Mouse (Mus musculus): ENCODE measurements around the gene Mettl1.
"Not testable (repeated sequence)": the region's sequence is repeated elsewhere in the genome, so short reads cannot be mapped to it uniquely, and the experiment has no call there.

Mettl1 gene

DNA sequence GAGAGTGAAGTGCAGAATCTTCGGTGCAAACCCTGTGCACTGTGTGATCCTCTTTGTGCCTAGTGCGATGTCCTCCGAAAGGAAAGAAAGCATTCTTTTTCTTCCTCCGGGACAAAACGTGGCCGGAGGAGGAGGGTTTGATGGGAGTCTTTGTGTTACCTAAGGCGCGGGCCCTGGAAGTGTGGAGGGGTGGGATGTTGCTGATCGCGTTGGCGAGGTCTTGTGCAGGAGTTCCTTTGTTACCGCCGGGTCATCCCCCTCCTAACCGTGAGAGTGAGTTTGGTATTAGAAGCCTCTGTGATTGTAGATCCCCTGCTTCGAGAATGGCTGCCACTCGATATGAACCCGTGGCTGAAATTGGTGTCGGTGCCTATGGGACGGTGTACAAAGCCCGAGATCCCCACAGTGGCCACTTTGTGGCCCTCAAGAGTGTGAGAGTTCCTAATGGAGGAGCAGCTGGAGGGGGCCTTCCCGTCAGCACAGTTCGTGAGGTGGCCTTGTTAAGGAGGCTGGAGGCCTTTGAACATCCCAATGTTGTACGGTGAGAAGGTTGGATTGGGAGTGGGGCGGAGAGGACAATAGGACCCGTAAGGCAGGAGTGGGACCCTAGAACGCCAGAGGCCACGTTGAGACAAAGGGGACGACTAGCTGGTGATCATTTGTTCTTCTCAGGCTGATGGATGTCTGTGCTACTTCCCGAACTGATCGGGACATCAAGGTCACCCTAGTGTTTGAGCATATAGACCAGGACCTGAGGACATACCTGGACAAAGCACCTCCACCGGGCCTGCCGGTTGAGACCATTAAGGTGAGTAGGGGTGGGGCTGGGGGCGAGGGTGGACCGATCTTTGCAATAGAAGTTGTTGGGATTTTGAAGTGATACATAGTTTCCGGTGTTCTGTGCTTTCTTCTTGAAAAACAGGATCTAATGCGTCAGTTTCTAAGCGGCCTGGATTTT is 23.0 kb downstream of the Mettl1 start:
- in situ Hi-C loops (cut with MboI; ENCODE audit: unreplicated experiment in 2 of 2) = no loop called here

DNA sequence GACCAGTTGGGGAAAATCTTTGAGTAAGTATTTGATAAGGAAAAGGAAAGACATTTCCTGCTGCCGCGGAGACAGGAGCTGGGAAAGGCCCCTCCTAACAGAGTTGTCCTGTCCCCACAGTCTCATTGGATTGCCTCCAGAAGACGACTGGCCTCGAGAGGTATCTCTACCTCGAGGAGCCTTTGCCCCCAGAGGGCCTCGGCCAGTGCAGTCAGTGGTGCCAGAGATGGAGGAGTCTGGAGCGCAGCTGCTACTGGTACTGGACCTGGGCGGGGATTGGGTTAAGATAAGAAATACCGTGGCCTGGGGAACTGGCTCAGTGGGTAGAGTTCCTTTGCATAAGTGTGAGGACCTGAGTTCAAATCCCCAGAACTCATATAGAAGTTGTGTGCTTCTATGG is 24.8 kb downstream of the Mettl1 start:
- in situ Hi-C loops (cut with MboI; ENCODE audit: unreplicated experiment in 2 of 2) = no loop called here

DNA sequence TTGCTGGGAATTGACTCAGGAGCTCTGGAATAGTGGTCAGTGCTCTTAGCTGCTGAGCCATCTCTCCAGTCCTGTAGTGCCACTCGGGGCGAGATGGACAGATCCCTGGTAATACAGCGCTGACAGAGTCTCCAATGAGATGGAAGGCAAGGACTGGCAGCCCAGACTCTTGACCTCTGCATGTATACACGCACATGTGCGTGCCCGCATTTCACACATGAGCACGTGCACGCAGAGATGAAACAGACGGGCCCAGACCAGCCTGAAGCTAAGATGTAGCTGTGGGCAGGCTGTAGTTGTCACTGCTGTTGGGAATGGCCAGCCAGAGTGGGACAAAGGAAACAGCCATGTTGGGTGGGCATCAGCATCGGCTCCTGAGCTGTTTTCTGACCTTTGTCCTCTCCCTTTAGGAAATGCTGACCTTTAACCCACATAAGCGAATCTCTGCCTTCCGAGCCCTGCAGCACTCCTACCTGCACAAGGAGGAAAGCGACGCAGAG is 25.4 kb downstream of the Mettl1 start:
- in situ Hi-C loops (cut with MboI; ENCODE audit: unreplicated experiment in 2 of 2) = no loop called here

DNA sequence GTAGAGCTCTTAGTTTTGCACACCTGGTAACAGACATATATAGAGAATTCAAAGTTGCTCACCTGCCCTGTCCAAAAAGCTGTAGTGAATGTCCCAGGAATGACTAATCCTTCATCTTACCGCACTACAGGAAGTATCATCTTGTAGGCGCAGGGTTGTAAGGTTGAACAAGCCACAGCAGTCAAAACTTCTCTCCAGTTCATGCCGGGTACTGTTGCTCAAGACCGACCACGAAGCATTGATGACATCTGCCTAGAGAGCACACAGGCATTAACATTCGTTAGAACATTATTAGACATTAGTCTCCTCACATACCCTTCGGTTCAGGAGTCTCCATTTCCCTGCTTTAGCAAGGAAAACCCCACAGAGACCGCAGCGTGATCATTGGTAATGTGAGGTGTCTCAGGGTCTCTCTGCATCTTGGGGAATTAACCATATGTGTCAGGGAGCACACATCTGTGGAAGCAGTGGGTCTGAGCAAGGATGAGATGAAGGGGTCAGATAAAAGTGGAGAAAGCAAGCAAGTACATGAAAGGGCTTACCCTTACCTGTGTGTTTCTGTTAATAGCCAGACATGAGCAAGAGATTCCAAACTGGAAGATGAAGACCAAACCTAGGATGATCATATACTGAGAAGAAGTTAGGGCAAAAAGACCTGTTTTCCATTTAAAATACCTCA is 27.3 kb downstream of the Mettl1 start:
- in situ Hi-C loops (cut with MboI; ENCODE audit: unreplicated experiment in 2 of 2) = no loop called here

DNA sequence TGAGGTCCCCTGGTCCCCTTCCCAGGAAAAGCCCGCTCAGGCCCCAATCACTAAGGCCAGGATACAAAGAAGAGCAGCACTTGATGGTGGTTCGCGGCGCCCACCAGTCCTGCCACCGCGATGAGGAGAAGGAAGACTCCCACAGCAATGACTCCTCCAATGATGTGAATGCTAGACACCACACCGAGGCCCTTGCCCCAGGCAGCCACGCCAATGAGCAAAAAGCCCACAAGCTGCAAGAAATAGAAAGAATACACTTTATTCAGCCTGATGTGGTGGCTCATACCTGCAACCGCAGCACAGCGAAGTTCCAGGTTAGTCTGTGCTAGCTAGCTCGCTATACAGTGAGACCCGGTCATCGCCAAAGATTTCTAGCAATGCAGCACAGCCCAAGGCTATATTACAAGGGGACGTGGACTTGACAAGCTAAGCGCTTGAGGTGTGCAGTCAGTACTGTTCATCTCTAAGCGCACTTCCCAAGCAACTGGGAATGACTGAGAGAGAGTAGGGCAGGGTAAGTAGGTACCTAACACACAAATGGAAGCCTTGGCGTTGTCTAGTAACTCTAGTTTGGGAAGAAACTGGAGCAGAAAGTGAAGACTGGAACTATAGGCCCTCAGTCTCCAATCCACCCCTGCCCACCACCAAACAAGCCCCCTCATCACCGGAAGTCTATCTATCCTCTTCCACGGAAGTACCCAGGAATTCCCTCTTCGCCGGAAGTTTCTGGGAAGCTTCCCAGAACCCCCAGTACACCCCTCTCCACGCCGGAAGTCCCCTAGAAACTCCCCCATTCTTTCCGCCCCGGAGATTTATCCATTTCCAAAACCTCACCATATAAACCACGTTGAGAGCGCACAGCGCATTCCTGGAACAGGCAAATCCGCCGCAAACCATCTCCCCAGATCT is 28.3 kb downstream of the Mettl1 start:
- in situ Hi-C loops (cut with MboI; ENCODE audit: unreplicated experiment in 2 of 2) = no loop called here

DNA sequence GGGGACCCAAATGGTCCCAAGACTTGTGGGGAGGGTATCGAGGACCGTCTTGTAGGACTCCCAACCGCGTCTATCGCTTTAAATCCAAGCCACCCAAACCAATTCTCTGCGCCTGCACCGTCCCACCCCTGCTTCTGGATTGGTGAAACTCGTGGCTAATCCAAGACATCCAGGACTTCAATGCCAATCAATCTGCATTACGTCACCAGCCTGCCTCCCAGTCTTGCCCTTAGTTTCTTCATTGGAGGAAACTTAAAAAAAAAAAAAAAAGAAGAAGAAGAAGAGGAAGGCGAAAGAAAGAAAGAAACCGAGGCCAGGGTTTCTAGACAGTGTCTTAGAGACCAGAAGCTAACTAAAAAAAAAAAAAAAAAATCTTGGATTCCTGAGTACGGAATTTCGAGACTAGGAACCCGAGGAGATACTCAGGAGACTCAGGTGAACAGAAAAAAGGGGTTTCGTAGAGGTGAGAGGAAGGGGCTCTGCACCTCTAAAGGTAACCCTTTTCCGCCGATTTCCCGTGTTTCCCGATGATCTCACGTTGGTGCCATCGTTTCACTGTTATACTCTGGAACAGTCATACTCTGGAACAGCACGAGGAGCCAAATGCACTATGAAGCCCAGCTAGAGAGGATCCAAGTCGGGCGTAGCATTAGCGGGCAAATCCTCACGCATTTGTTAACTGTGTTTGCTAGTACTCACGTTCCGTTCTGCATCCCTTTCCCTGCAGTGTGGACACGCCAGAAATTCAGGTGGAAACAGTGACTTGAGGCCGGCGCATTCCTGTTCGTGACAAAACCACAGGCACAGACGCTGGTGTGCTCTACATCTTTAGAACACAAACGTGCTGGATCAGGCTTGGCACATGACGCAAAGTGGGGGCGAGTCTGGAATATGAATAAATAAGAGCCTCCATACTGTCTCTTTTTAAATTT is 29.2 kb downstream of the Mettl1 start, which contains the start of gene Tspan31:
Gene Tspan31, minus strand, starts transcription at position 75 of the 932 bp plus-strand sequence.
- in situ Hi-C loops (cut with MboI; ENCODE audit: unreplicated experiment in 2 of 2) = no loop called here

DNA sequence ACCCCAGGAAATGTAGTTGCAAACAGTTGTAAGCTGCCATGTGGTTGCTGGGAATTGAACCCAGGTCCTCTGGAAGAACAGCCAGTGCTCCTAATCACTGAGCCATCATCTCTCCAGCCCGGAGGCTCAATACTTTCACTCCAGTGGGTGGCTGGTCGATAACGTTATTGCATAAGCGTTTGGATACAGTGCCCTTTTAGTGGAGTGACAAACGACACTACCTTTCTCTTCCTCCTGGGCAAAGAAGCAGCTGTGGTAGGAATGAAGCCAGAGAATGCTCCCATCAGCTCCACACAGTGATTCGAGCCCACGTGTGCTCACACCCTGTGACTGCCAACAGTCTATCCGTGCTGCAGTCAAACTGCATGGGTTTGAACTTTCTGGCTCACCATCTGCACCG is 30.0 kb downstream of the Mettl1 start:
- in situ Hi-C loops (cut with MboI; ENCODE audit: unreplicated experiment in 2 of 2) = no loop called here

DNA sequence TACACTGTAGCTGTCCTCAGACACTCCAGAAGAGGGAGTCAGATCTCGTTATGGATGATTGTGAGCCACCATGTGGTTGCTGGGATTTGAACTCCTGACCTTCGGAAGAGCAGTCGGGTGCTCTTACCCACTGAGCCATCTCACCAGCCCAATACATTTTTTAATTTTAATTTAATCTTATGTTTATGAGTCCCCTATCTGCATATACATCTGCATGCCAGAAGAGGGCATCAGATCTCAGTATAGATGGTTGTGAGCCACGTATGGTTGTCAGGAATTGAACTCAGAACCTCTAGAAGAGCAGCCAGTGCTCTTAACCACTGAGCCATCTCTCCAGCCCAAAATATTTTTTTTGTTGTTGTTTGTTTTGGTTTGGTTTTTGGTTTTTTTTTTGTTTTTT is 31.1 kb downstream of the Mettl1 start:
- in situ Hi-C loops (cut with MboI; ENCODE audit: unreplicated experiment in 2 of 2) = not testable (repeated sequence)

DNA sequence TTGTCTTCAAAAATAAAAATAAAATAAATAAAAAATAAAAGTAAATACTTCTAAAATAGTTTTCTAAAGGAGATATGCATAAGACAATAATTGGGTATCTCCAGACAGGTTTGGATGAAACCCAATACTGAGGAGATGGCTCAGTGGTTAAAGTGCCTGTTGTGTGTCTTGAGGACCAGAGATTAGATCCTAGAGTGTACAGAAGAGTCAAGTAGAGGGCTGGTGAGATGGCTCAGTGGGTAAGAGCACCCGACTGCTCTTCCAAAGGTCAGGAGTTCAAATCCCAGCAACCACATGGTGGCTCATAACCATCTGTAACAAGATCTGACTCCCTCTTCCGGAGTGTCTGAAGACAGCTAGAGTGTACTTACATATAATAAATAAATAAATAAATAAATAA is 31.8 kb downstream of the Mettl1 start:
- in situ Hi-C loops (cut with MboI; ENCODE audit: unreplicated experiment in 2 of 2) = not testable (repeated sequence)

DNA sequence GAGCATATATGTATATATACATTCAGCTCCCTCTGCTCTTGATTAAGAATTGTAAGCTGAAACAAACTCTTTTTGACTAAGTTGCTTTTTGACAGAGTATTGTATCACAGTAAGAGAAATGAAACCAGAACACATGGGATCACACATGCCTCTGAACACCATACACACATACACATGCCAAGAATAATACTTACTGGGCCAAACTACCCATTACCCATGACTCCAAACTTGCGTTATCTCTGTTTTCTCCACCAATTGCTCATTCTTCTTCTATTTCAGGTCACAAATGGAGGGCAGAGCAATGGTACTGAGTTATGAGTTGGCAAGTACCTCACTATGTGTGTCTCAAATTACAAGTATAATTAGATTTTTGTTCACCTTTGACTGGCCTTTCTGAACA is 32.8 kb downstream of the Mettl1 start:
- in situ Hi-C loops (cut with MboI; ENCODE audit: unreplicated experiment in 2 of 2) = no loop called here

DNA sequence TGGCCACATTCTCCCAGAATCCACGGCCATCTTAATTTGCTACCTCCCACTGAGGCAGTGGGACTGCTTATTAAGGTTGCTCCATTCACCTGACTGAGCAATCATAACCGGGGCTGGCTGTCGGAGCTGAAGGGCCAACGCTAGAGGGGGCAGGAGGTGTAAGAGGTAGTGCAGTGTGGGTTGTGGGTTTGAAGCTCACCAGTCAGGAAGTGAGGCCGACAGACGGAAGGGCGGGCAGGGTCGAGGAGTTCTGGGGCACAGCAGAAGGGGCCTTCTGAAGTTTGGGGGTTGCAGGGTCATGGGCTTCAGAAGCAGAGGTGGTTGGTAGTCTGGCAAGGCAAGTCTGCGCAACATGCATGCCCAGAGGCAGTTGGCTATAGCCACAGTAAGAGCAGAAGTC is 33.9 kb downstream of the Mettl1 start, which contains the start of gene Agap2:
Gene Agap2, plus strand, starts transcription at position 205 of the 400 bp plus-strand sequence.
- in situ Hi-C loops (cut with MboI; ENCODE audit: unreplicated experiment in 2 of 2) = loop anchor here in 1 of 2 experiments (5.0 kb wide), 1 partner anchor 37 kb away; no protein-coding TSS in a partner anchor

DNA sequence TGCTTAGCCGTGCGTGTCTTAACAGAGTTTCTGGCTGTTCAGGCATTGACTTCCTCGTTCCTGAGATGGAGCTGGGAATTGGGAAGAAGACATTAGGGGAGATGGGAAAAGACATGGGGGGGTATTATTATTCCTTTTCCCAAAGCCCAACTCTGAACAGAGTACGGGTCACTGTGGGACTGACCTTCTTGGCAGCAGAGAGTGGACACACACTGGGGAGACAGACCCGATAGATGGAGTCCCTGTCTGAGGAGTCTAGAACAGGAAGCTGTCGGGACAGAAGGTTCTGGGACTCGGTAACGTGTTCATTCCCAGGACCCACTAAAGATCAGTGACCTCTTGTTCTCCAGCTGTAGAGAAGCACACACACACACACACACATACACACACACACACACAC is 34.4 kb downstream of the Mettl1 start:
- in situ Hi-C loops (cut with MboI; ENCODE audit: unreplicated experiment in 2 of 2) = loop anchor here in 1 of 2 experiments (5.0 kb wide), 1 partner anchor 37 kb away; no protein-coding TSS in a partner anchor

DNA sequence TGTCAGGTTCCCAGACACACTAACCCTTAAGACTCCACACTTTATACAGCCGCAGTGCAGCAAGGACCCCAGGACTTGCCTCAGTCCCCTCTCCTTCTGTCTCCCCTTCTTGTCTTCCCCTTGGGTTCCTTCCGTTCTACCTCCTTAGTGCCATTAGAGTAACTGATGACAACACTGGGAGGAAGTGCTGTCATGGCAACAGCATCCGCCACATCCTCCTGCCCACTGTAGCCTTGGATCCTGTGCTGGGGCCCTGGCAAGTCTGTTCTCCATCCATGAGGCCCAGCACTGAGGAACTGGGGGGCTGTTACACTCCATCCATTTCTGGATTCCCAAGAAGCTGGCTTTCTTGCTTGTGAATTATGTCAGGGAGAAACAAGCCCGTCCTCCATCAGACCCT is 34.9 kb downstream of the Mettl1 start:
- in situ Hi-C loops (cut with MboI; ENCODE audit: unreplicated experiment in 2 of 2) = loop anchor here in 1 of 2 experiments (5.0 kb wide), 1 partner anchor 36 kb away; no protein-coding TSS in a partner anchor

DNA sequence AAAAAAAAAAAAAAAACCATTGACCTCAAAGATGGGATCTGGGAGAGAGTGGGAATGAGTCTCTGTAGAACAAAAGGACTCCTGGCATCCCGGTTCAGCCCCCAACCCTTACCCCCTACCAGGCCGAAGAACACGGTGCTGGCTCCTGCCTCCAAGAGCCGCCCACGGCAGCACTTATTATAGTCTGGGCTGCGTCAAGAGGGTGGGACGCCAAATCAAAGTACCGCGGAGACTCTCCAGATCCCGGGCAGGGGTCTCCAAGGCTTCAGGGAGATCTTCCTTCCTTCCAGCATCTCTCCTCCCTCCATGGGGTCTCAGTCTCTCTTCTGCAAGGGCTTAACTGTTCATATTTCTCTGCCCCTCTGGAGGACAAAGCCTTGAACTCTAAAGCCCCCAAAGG is 36.3 kb downstream of the Mettl1 start:
- in situ Hi-C loops (cut with MboI; ENCODE audit: unreplicated experiment in 2 of 2) = loop anchor here in 1 of 2 experiments (5.0 kb wide), 1 partner anchor 35 kb away; no protein-coding TSS in a partner anchor

DNA sequence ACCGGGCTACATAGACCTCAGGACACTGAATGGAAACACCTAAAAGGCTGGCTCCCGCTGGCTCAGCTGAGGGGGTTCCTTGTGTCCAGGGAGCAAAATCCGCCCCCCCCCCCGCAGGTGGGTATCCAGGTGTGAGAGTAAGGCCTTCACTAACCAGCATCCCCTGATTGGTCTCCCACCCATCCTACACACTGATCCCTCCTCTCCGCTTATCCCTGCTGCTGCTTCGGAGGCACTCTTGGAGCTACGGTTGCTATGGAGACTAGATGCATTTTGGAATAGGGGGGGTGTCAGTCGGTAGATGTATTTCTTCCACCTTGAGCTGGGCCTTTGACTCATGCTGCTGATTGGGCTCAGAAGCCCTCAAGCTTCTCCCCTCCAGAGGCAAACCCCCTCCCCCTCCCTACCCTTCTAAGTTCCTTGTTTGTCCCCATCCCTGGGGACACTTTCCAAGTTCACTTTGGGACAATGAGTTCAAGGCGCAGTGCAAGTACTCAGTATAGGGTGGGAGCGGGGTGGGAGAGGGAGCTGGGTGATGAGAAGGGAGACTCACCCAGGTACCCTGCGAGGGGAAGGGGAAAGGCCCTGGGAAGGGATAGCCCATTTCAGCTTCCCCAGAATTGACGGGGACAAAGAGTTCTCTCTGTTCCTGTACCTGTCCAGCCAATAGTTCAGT is 36.9 kb downstream of the Mettl1 start:
- in situ Hi-C loops (cut with MboI; ENCODE audit: unreplicated experiment in 2 of 2) = loop anchor here in 1 of 2 experiments (5.0 kb wide), 1 partner anchor 34 kb away; no protein-coding TSS in a partner anchor

DNA sequence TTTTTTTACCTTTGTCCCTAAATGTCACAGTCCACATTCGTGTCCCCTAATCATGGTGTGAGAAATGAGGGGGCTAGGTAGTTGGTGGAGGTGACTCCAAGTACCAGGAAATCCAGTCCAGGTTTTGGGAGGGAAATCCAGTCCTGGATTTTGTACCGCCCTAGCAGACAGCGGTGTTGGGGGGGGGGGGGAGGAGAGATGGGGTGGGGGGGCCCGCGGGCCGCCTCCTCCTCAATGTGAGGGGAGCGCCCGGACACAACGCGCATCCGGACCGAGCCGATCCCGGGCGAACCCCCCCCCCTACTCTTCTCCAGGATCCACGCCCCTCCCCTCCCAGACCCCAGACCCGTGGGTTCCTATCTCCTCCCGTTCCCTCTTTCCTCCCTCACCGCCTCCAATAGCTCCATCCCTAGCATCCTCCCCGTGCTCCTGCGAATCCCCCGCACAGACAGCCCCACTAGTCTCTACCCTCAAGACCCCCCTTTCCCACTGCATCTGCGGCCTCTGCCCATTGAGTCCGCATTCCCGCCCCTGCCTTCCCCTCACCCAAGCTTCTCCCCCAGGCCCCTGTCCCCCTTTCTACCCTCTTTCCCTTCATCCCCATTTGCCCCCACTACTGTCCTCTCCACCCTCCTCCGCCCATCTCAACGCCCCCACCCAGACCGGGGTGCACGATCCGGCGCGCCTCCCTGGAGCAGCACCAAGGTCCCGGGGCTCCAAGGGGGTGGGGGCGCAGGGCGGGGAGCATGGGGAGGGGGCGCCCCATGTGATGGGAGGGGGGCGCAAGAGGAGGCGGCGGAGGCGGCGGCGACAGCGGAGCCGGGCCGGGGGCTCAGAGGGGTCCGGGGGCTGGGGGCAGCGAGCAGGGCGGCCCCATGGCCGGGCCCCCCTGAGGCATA is 37.7 kb downstream of the Mettl1 start:
- in situ Hi-C loops (cut with MboI; ENCODE audit: unreplicated experiment in 2 of 2) = loop anchor here in 1 of 2 experiments (5.0 kb wide), 1 partner anchor 33 kb away; no protein-coding TSS in a partner anchor

Measured in v-Abl transformed pro-B cells (cell line).